ENCODE assay signal across 19 mouse cellular contexts in the genomic region with DNA sequence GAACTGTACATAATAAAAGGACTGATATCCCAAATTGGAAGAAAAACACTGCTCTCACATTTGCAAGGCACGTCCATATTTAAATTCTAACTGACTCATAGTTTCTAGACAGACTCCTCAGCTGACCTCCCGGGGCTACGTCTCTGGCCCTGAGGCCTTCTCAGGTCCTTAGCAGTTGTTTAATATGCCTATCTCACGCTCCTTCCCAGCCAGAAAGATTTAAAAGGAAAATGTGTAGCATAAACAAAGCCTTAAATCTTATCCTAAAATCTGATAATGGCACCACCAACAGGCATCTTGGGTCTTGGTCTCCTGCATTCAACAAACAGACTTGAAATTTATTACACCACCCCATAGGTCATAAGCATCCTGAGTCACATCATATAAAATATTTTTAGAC.
"Had no signal": no experiment of that assay in that cellular context is flagged by ENCODE, and none has a peak within 500 bp of the region (broad histone marks: within the 10 kb centered on the region; RNA-seq: fewer than 3 reads in every experiment).

No protein-coding gene starts in this region.

- DNase-seq: kidney, adult 8-10 months; kidney, postnatal 14 days; layer of hippocampus, adult 9-11 months; liver; right cerebral cortex, adult 18-20 months; right cerebral cortex, postnatal 14 days; right cerebral cortex, postnatal 4 days; thymus, adult 2 months; thymus, postnatal 25 days had no signal

- H3K27ac ChIP-seq: layer of hippocampus, adult 2 months; limb, embryonic 10.5 days; limb, embryonic 13.5 days; liver, embryonic 12.5 days; liver, embryonic 15.5 days; midbrain, embryonic 12.5 days; neural tube, embryonic 12.5 days; neural tube, embryonic 15.5 days had no signal

- H3K9ac ChIP-seq: limb, embryonic 13.5 days; liver, embryonic 12.5 days; liver, embryonic 15.5 days; midbrain, embryonic 12.5 days; neural tube, embryonic 12.5 days; neural tube, embryonic 15.5 days had no signal

- H3K9me3 ChIP-seq: limb, embryonic 10.5 days; limb, embryonic 13.5 days; liver, embryonic 12.5 days; liver, embryonic 15.5 days; midbrain, embryonic 12.5 days; neural tube, embryonic 12.5 days; neural tube, embryonic 15.5 days had no signal

- H3K36me3 ChIP-seq: limb, embryonic 10.5 days; limb, embryonic 13.5 days; liver, embryonic 12.5 days; liver, embryonic 15.5 days; midbrain, embryonic 12.5 days; neural tube, embryonic 12.5 days; neural tube, embryonic 15.5 days had no signal

- H3K27me3 ChIP-seq: limb, embryonic 13.5 days; liver, embryonic 15.5 days; neural tube, embryonic 12.5 days; neural tube, embryonic 15.5 days had no signal

- ATAC-seq: intestine, postnatal 0 days; liver, embryonic 12.5 days; midbrain, embryonic 16.5 days had no signal

- H3K4me2 ChIP-seq: limb, embryonic 13.5 days; liver, embryonic 12.5 days; liver, embryonic 15.5 days; midbrain, embryonic 12.5 days; neural tube, embryonic 12.5 days; neural tube, embryonic 15.5 days had no signal

- H3K4me3 ChIP-seq: layer of hippocampus, adult 2 months; limb, embryonic 10.5 days; limb, embryonic 13.5 days; liver, embryonic 12.5 days; liver, embryonic 15.5 days; midbrain, embryonic 12.5 days; neural tube, embryonic 12.5 days; neural tube, embryonic 15.5 days had no signal
